Mouse (Mus musculus): ENCODE measurements around the gene Bcl3. TPM values are rescaled to one million over a fixed set of nuclear protein-coding genes. Genes with fewer than 3 reads are reported as not detected.
A peak's percentile ranks its signal among the peaks of the same experiment; 100 is the strongest.
"Not testable (repeated sequence)": the region's sequence is repeated elsewhere in the genome, so short reads cannot be mapped to it uniquely, and the experiment has no call there.

Gene Bcl3
- polyA plus RNA-seq, 1 experiment, result 0.80 TPM

GRCm38 (mm10) chr7:19795236-19795635 lies 27.3 kb downstream of the Bcl3 start:
- TF ChIP-seq POLR2A (IDR thresholded peaks at IDR 0.05; ENCODE audit: borderline replicate concordance, insufficient read depth, low read length), result no peak
- no peak for TF ChIP-seq CTCF (IDR thresholded peaks at IDR 0.05; ENCODE audit: borderline replicate concordance, insufficient read depth, low read depth, low read length)
- Histone ChIP-seq H3K4me1 (ENCODE audit: control insufficient read depth, insufficient read depth, low read length) (no peaks in the 10 kb centered on the region), H3K27ac (ENCODE audit: insufficient read depth, low read length) (no peak overlapping the region), H3K27me3 (ENCODE audit: control insufficient read depth, insufficient read depth, low read length) (peaks cover 3% of the 10 kb centered on the region; the same call in 1 of the 2 replicates), H3K4me3 (replicated peaks; ENCODE audit: insufficient read depth, low read depth, low read length) (no peak overlapping the region)
- DNase-seq, result no peak
- WGBS, result 50% methylated on average over 2 of the region's 2 CpGs

GRCm38 (mm10) chr7:19792701-19793630 lies 29.6 kb downstream of the Bcl3 start:
- DNase-seq, result no peak
- H3K4me1 ChIP-seq (ENCODE audit: control insufficient read depth, insufficient read depth, low read length), result no peaks in the 10 kb centered on the region
- WGBS, result 51% methylated on average over 19 of the region's 19 CpGs
- H3K4me3 ChIP-seq (replicated peaks; ENCODE audit: insufficient read depth, low read depth, low read length), result no peak overlapping the region
- no peak overlapping the region for H3K27ac ChIP-seq (ENCODE audit: insufficient read depth, low read length)
- TF ChIP-seq POLR2A (IDR thresholded peaks at IDR 0.05; ENCODE audit: borderline replicate concordance, insufficient read depth, low read length) (no peak), CTCF (IDR thresholded peaks at IDR 0.05; ENCODE audit: borderline replicate concordance, insufficient read depth, low read depth, low read length) (no peak)
- peaks cover 3% of the 10 kb centered on the region; the same call in 1 of the 2 replicates for H3K27me3 ChIP-seq (ENCODE audit: control insufficient read depth, insufficient read depth, low read length)

- WGBS, result 88% methylated on average over 2 of the region's 2 CpGs
These were observed 31.1 kb downstream of the Bcl3 start for GRCm38 (mm10) chr7:19791504-19791903.

DNA sequence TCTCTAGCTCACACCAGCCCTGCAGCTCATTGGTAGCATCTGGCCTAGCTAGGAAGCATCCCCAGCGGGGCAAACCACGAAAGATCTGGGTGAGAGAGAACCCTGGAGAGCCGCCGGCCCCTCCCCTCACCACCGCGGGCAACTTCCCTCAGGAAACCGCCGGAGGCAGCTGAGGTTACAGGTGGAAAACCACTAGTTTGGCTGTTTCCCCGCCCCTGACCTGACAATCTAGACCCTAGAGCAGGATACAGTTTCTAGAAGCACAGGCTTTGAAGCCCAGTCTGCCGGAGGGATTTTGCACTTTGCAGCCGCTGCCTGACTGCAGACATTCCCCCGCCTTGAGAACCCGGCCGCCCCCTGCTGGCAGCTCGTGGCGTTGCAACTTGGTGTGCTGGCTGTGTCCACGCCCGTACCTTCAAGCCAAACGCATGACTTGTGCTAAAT lies 32.6 kb downstream of the Bcl3 start:
- DNase-seq, result peak; percentile 71 to 87
- Histone ChIP-seq H3K4me1 (ENCODE audit: control insufficient read depth, insufficient read depth, low read length) (no peaks in the 10 kb centered on the region), H3K27ac (ENCODE audit: insufficient read depth, low read length) (no peak overlapping the region), H3K27me3 (ENCODE audit: control insufficient read depth, insufficient read depth, low read length) (no peaks in the 10 kb centered on the region), H3K4me3 (replicated peaks; ENCODE audit: insufficient read depth, low read depth, low read length) (peak overlapping the region; percentile 12)
- WGBS, result 0% methylated on average over 19 of the region's 19 CpGs
- TF ChIP-seq CTCF (IDR thresholded peaks at IDR 0.05; ENCODE audit: borderline replicate concordance, insufficient read depth, low read depth, low read length) (peak; percentile 91), POLR2A (IDR thresholded peaks at IDR 0.05; ENCODE audit: borderline replicate concordance, insufficient read depth, low read length) (no peak)

More at GRCm38 (mm10) chr7:19791504-19791903, 31.1 kb downstream of the Bcl3 start:
- not testable (repeated sequence) for H3K4me1 ChIP-seq (ENCODE audit: control insufficient read depth, insufficient read depth, low read length); H3K27me3 ChIP-seq (ENCODE audit: control insufficient read depth, insufficient read depth, low read length); H3K27ac ChIP-seq (ENCODE audit: insufficient read depth, low read length); DNase-seq; H3K4me3 ChIP-seq (replicated peaks; ENCODE audit: insufficient read depth, low read depth, low read length)

DNA sequence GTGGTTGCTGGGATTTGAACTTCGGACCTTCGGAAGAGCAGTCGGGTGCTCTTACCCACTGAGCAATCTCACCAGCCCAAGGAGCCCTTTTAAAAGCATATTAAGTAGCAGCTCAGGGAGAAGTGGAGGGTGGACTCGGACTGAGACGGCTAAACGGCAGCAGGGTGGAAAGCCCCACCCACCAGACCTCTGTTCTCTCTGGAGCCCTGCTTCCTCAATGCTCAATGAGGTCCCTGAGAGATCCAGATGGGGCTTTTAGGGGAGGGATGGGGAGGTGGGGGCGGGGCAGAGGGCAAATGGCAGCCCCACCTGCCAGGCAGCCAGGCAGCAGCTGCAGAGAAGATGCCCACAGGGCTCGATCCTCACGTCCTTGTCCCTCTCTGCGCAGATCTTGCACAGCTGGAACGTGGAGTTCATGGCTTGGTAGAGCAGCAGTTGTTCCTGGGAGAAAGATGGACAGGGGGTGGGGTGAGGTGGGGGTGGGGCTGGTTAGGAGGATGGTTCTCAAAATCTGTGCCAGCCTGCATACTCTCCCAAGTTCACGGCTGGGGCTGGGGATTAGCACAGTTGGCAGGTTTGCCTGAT lies 36.6 kb downstream of the Bcl3 start:
- Histone ChIP-seq H3K27ac (ENCODE audit: insufficient read depth, low read length) (no peak overlapping the region), H3K4me1 (ENCODE audit: control insufficient read depth, insufficient read depth, low read length) (no peaks in the 10 kb centered on the region), H3K27me3 (ENCODE audit: control insufficient read depth, insufficient read depth, low read length) (no peaks in the 10 kb centered on the region), H3K4me3 (replicated peaks; ENCODE audit: insufficient read depth, low read depth, low read length) (no peak overlapping the region)
- no peak for DNase-seq
- TF ChIP-seq POLR2A (IDR thresholded peaks at IDR 0.05; ENCODE audit: borderline replicate concordance, insufficient read depth, low read length) (no peak), CTCF (IDR thresholded peaks at IDR 0.05; ENCODE audit: borderline replicate concordance, insufficient read depth, low read depth, low read length) (no peak)
- WGBS, result 24% methylated on average over 12 of the region's 12 CpGs

- whole genome bisulfite sequencing, result 38% methylated on average over 11 of the region's 11 CpGs
These were observed 37.6 kb downstream of the Bcl3 start for GRCm38 (mm10) chr7:19784764-19785535.

GRCm38 (mm10) chr7:19783630-19784029 lies 38.9 kb downstream of the Bcl3 start:
- Histone ChIP-seq H3K27me3 (ENCODE audit: control insufficient read depth, insufficient read depth, low read length) (no peaks in the 10 kb centered on the region), H3K4me1 (ENCODE audit: control insufficient read depth, insufficient read depth, low read length) (no peaks in the 10 kb centered on the region), H3K4me3 (replicated peaks; ENCODE audit: insufficient read depth, low read depth, low read length) (no peak overlapping the region), H3K27ac (ENCODE audit: insufficient read depth, low read length) (no peak overlapping the region)
- TF ChIP-seq CTCF (IDR thresholded peaks at IDR 0.05; ENCODE audit: borderline replicate concordance, insufficient read depth, low read depth, low read length), result no peak
- no peak for TF ChIP-seq POLR2A (IDR thresholded peaks at IDR 0.05; ENCODE audit: borderline replicate concordance, insufficient read depth, low read length)
- WGBS, result 70% methylated on average over 8 of the region's 8 CpGs
- DNase-seq, result no peak

More at GRCm38 (mm10) chr7:19784764-19785535, 37.6 kb downstream of the Bcl3 start:
- Histone ChIP-seq H3K27me3 (ENCODE audit: control insufficient read depth, insufficient read depth, low read length) (no peaks in the 10 kb centered on the region), H3K27ac (ENCODE audit: insufficient read depth, low read length) (no peak overlapping the region), H3K4me3 (replicated peaks; ENCODE audit: insufficient read depth, low read depth, low read length) (no peak overlapping the region), H3K4me1 (ENCODE audit: control insufficient read depth, insufficient read depth, low read length) (no peaks in the 10 kb centered on the region)
- DNase-seq, result no peak
- TF ChIP-seq CTCF (IDR thresholded peaks at IDR 0.05; ENCODE audit: borderline replicate concordance, insufficient read depth, low read depth, low read length) (no peak), POLR2A (IDR thresholded peaks at IDR 0.05; ENCODE audit: borderline replicate concordance, insufficient read depth, low read length) (no peak)

All from cerebellum, adult 2 months (tissue).